Mouse (Mus musculus) cortical plate, adult 2 months (tissue): ENCODE data around the gene Ftcd. TPM values are rescaled to one million over a fixed set of nuclear protein-coding genes. Genes with fewer than 3 reads are reported as not detected.

ENCODE experiments used
- H3K27ac ChIP-seq: fragments of 200-500 bp; 2 replicates; pipeline ENCODE4 v1.5.1; 2012; ENCODE audit warnings: low read length, control low read depth, inconsistent platforms; ENCODE audit not compliant: insufficient read depth
- H3K4me1 ChIP-seq: fragments of 200-500 bp; 2 replicates; pipeline ENCODE4 v1.6.1; 2011; ENCODE audit warnings: low read length; ENCODE audit not compliant: control insufficient read depth, insufficient read depth
- H3K4me3 ChIP-seq: fragments of 200-500 bp; 2 replicates; pipeline ENCODE4 v1.5.1; 2011; ENCODE audit warnings: mild to moderate bottlenecking, low read length, control low read depth; ENCODE audit not compliant: insufficient read depth
- CTCF ChIP-seq: fragments of 200-500 bp; IDR thresholded peaks from 2 replicates; pipeline ENCODE4 v1.5.1; 2011; ENCODE audit warnings: mild to moderate bottlenecking, control low read depth, low read length; ENCODE audit not compliant: insufficient read depth; ENCODE audit errors: extremely low read depth
- POLR2A ChIP-seq: fragments of 200-500 bp; IDR thresholded peaks from 2 replicates; pipeline ENCODE4 v1.6.1; 2011; ENCODE audit warnings: mild to moderate bottlenecking, low read length, control low read depth; ENCODE audit not compliant: insufficient read depth; ENCODE audit errors: extremely low read depth
- polyA plus RNA-seq: library from polyadenylated mRNA; depleted of rRNA; stranded (reverse); fragments of >200 nt; gene quantifications from 2 replicates; pipeline ENCODE4 v1.2.3, GENCODE M21; 2012; rRNA removed

Ftcd gene
- 0.04 and 0.06 TPM in 2 replicates for polyA plus RNA-seq

GRCm38 (mm10) chr10:76575374-76575773 is at the start of gene Ftcd:
Gene Ftcd, plus strand, starts transcription at chr10:76575648.
- Histone ChIP-seq H3K27ac (no peak within 1 kb of the TSS), H3K4me3 (no peak within 1 kb of the TSS), H3K4me1 (no peaks in the 10 kb centered on the region)
- TF ChIP-seq POLR2A (no peak), CTCF (no peak)

- no peak overlapping the region for H3K27ac ChIP-seq
- peak overlapping the region; percentile 54 for H3K4me3 ChIP-seq
- TF ChIP-seq POLR2A (no peak), CTCF (no peak)
- H3K4me1 ChIP-seq = 0 out of 2 replicates have a peak, but pooled peaks cover 2% of the 10 kb centered on the region
Observed at GRCm38 (mm10) chr10:76530922-76531321, 44.5 kb upstream of the Ftcd start.

- H3K27ac ChIP-seq = no peak within 1 kb of the TSS
- TF ChIP-seq CTCF (no peak), POLR2A (peak; percentile 76)
- H3K4me3 ChIP-seq = peak within 1 kb of the TSS; percentile 54
- 0 out of 2 replicates have a peak, but pooled peaks cover 2% of the 10 kb centered on the region for H3K4me1 ChIP-seq
Observed at GRCm38 (mm10) chr10:76531375-76531774, 44.1 kb upstream of the Ftcd start, which contains the start of gene Lss. Gene Lss, plus strand, starts transcription at chr10:76531588.

GRCm38 (mm10) chr10:76531828-76532227 is 43.6 kb upstream of the Ftcd start:
- 0 out of 2 replicates have a peak, but pooled peaks cover 2% of the 10 kb centered on the region for H3K4me1 ChIP-seq
- no peak overlapping the region for H3K27ac ChIP-seq
- H3K4me3 ChIP-seq = peak overlapping the region; percentile 54
- no peak for TF ChIP-seq CTCF
- TF ChIP-seq POLR2A = no peak

- Histone ChIP-seq H3K4me3 (no peak overlapping the region), H3K27ac (no peak overlapping the region), H3K4me1 (0 out of 2 replicates have a peak, but pooled peaks cover 2% of the 10 kb centered on the region)
- no peak for TF ChIP-seq CTCF
- TF ChIP-seq POLR2A = no peak
Observed at GRCm38 (mm10) chr10:76535526-76535925, 39.9 kb upstream of the Ftcd start.

- Histone ChIP-seq H3K27ac (no peak overlapping the region), H3K4me1 (0 out of 2 replicates have a peak, but pooled peaks cover 2% of the 10 kb centered on the region), H3K4me3 (no peak overlapping the region)
- TF ChIP-seq POLR2A = no peak
- TF ChIP-seq CTCF = no peak
Observed at GRCm38 (mm10) chr10:76537619-76538018, 37.8 kb upstream of the Ftcd start.

GRCm38 (mm10) chr10:76541336-76542085 is 33.9 kb upstream of the Ftcd start:
- H3K4me3 ChIP-seq = no peak overlapping the region
- no peaks in the 10 kb centered on the region for H3K4me1 ChIP-seq
- TF ChIP-seq CTCF (no peak), POLR2A (no peak)
- H3K27ac ChIP-seq = no peak overlapping the region

GRCm38 (mm10) chr10:76542636-76543375 is 32.6 kb upstream of the Ftcd start:
- Histone ChIP-seq H3K27ac (no peak overlapping the region), H3K4me1 (no peaks in the 10 kb centered on the region), H3K4me3 (no peak overlapping the region)
- TF ChIP-seq CTCF (no peak), POLR2A (no peak)

- H3K4me3 ChIP-seq = no peak overlapping the region
- H3K27ac ChIP-seq = no peak overlapping the region
- no peaks in the 10 kb centered on the region for H3K4me1 ChIP-seq
- no peak for TF ChIP-seq CTCF
- no peak for TF ChIP-seq POLR2A
Observed at GRCm38 (mm10) chr10:76546566-76546965, 28.9 kb upstream of the Ftcd start.
